Mouse (Mus musculus) bone marrow, adult 2 months (tissue): Measurements from ENCODE around the gene Trmt1.

Experiments
- CTCF ChIP-seq: fragments of 200-500 bp; IDR thresholded peaks from 2 replicates; pipeline ENCODE4 v1.5.1; 2011; ENCODE audit warnings: low read length, control low read depth; ENCODE audit not compliant: control insufficient read depth, insufficient read depth
- POLR2A ChIP-seq: fragments of 200-500 bp; IDR thresholded peaks from 2 replicates; pipeline ENCODE4 v1.6.1; 2011; ENCODE audit warnings: low read depth, mild to moderate bottlenecking, control low read depth, low read length, borderline replicate concordance; ENCODE audit not compliant: control insufficient read depth

GRCm38 (mm10) chr8:84732545-84732944, 46.4 kb downstream of the Trmt1 start:
- no peak for TF ChIP-seq POLR2A
- no peak for TF ChIP-seq CTCF
